Mouse (Mus musculus) ES-Bruce4 (cell line): ENCODE results near the gene Yipf1. TPM values are rescaled to one million over a fixed set of nuclear protein-coding genes. Genes with fewer than 3 reads are reported as not detected.

ENCODE experiments used
- H3K27ac ChIP-seq: 2 replicates; pipeline ENCODE4 v1.5.1; 2012; ENCODE audit warnings: low read length, inconsistent platforms; ENCODE audit not compliant: insufficient read depth
- H3K27me3 ChIP-seq: 2 replicates; pipeline ENCODE4 v1.6.1; 2012; ENCODE audit warnings: mild to moderate bottlenecking, low read length, inconsistent platforms; ENCODE audit not compliant: control insufficient read depth, poor library complexity, insufficient read depth, severe bottlenecking
- H3K36me3 ChIP-seq: 2 replicates; pipeline ENCODE4 v1.6.1; 2012; ENCODE audit warnings: inconsistent platforms, mild to moderate bottlenecking, low read length, moderate library complexity; ENCODE audit not compliant: control insufficient read depth, poor library complexity, insufficient read depth, severe bottlenecking
- H3K4me1 ChIP-seq: one replicate; pipeline ENCODE4 v1.8.1; 2011; ENCODE audit warnings: low read length; ENCODE audit not compliant: control insufficient read depth, insufficient read depth
- H3K4me3 ChIP-seq: 2 replicates; pipeline ENCODE4 v1.5.1; 2011; ENCODE audit warnings: low read depth, mild to moderate bottlenecking, low read length
- H3K9ac ChIP-seq: 2 replicates; pipeline ENCODE4 v1.6.1; 2012; ENCODE audit warnings: low read depth, mild to moderate bottlenecking, inconsistent platforms; ENCODE audit not compliant: poor library complexity, severe bottlenecking
- H3K9me3 ChIP-seq: replicated peaks from 2 replicates; pipeline ENCODE4 v1.6.1; 2012; ENCODE audit warnings: mild to moderate bottlenecking, low read length, inconsistent platforms; ENCODE audit not compliant: control insufficient read depth, poor library complexity, insufficient read depth, severe bottlenecking
- CTCF ChIP-seq: IDR thresholded peaks from one replicate; pipeline ENCODE4 v1.8.1; 2011; ENCODE audit warnings: low read depth, low read length
- EP300 ChIP-seq: IDR thresholded peaks from 2 replicates; pipeline ENCODE4 v1.6.1; 2011; ENCODE audit warnings: low read depth, low read length; ENCODE audit not compliant: insufficient read depth
- POLR2A ChIP-seq: IDR thresholded peaks from one replicate; pipeline ENCODE4 v1.8.1; 2011; ENCODE audit warnings: low read length; ENCODE audit not compliant: insufficient read depth
- polyA plus RNA-seq: library from polyadenylated mRNA; stranded (reverse); fragments of >200 nt; gene quantifications from 2 replicates; pipeline ENCODE4 v1.2.4, GENCODE M21; 2011; ENCODE audit warnings: low read depth; ENCODE audit not compliant: missing spikeins, insufficient read depth, insufficient read length

Gene Yipf1
- polyA plus RNA-seq, 1 experiment: 26.6 TPM

- Histone ChIP-seq H3K9me3 (no peaks in the 10 kb centered on the region), H3K27ac (peak within 1 kb of the TSS; percentile 53), H3K27me3 (no peaks in the 10 kb centered on the region), H3K9ac (peak within 1 kb of the TSS; percentile 56), H3K36me3 (peaks cover 23% of the 10 kb centered on the region), H3K4me1 (no peaks in the 10 kb centered on the region), H3K4me3 (peak within 1 kb of the TSS; percentile 65)
- TF ChIP-seq CTCF (no peak), EP300 (no peak), POLR2A (no peak)
Measured at GRCm38 (mm10) chr4:107367567-107368314, 53.6 kb downstream of the Yipf1 start, which contains the start of gene Ndc1. Gene Ndc1 (plus strand): TSS chr4:107367784.

GRCm38 (mm10) chr4:107372304-107372703, 58.1 kb downstream of the Yipf1 start:
- TF ChIP-seq POLR2A (no peak), CTCF (peak; percentile 29)
- Histone ChIP-seq H3K4me3 (no peak overlapping the region), H3K36me3 (peaks cover 46% of the 10 kb centered on the region), H3K27me3 (no peaks in the 10 kb centered on the region), H3K9ac (no peak overlapping the region), H3K27ac (no peak overlapping the region), H3K9me3 (no peaks in the 10 kb centered on the region), H3K4me1 (no peaks in the 10 kb centered on the region)

GRCm38 (mm10) chr4:107374677-107375076, 60.5 kb downstream of the Yipf1 start:
- no peak overlapping the region for H3K4me3 ChIP-seq
- no peak overlapping the region for H3K27ac ChIP-seq
- H3K9ac ChIP-seq: no peak overlapping the region
- H3K9me3 ChIP-seq: no peaks in the 10 kb centered on the region
- H3K4me1 ChIP-seq: no peaks in the 10 kb centered on the region
- no peaks in the 10 kb centered on the region for H3K27me3 ChIP-seq
- TF ChIP-seq EP300: no peak
- TF ChIP-seq POLR2A: no peak
- TF ChIP-seq CTCF: no peak
- H3K36me3 ChIP-seq: peaks cover 55% of the 10 kb centered on the region

- H3K27ac ChIP-seq: no peak overlapping the region
Measured at GRCm38 (mm10) chr4:107378954-107379353, 64.8 kb downstream of the Yipf1 start.

GRCm38 (mm10) chr4:107380871-107381270, 66.7 kb downstream of the Yipf1 start:
- H3K36me3 ChIP-seq: peaks cover 59% of the 10 kb centered on the region
- no peaks in the 10 kb centered on the region for H3K9me3 ChIP-seq
- no peak overlapping the region for H3K9ac ChIP-seq
- H3K27ac ChIP-seq: no peak overlapping the region
- no peaks in the 10 kb centered on the region for H3K4me1 ChIP-seq
- no peak overlapping the region for H3K4me3 ChIP-seq
- H3K27me3 ChIP-seq: no peaks in the 10 kb centered on the region
- TF ChIP-seq CTCF: no peak
- no peak for TF ChIP-seq POLR2A
- no peak for TF ChIP-seq EP300

More at GRCm38 (mm10) chr4:107378954-107379353, 64.8 kb downstream of the Yipf1 start:
- no peaks in the 10 kb centered on the region for H3K4me1 ChIP-seq
- H3K9me3 ChIP-seq: no peaks in the 10 kb centered on the region
- no peak for TF ChIP-seq POLR2A
- TF ChIP-seq CTCF: no peak
- TF ChIP-seq EP300: no peak
- H3K27me3 ChIP-seq: no peaks in the 10 kb centered on the region
- peaks cover 56% of the 10 kb centered on the region for H3K36me3 ChIP-seq
- no peak overlapping the region for H3K9ac ChIP-seq
- no peak overlapping the region for H3K4me3 ChIP-seq

GRCm38 (mm10) chr4:107387038-107387437, 72.9 kb downstream of the Yipf1 start:
- H3K9me3 ChIP-seq: no peaks in the 10 kb centered on the region
- H3K4me1 ChIP-seq: no peaks in the 10 kb centered on the region
- no peak overlapping the region for H3K4me3 ChIP-seq
- H3K27me3 ChIP-seq: no peaks in the 10 kb centered on the region
- TF ChIP-seq POLR2A: no peak
- no peak for TF ChIP-seq EP300
- TF ChIP-seq CTCF: no peak
- no peak overlapping the region for H3K27ac ChIP-seq
- H3K36me3 ChIP-seq: peaks cover 82% of the 10 kb centered on the region
- H3K9ac ChIP-seq: no peak overlapping the region
